Mouse (Mus musculus) macrophage (primary cell): ENCODE data around the gene Lrrc2. TPM values are rescaled to one million over a fixed set of nuclear protein-coding genes. Genes with fewer than 3 reads are reported as not detected.
A peak's percentile ranks its signal among the peaks of the same experiment; 100 is the strongest.

Experiments used
- H3K27ac ChIP-seq: fragments of 350-480 bp; formaldehyde crosslinking; 2 replicates; pipeline ENCODE4 v1.9.0; 2021
- H3K36me3 ChIP-seq: fragments of 350-480 bp; formaldehyde crosslinking; 2 replicates; pipeline ENCODE4 v1.9.0; 2021; ENCODE audit errors: inconsistent target
- H3K4me3 ChIP-seq: fragments of 350-480 bp; formaldehyde crosslinking; 2 replicates; pipeline ENCODE4 v1.9.0; 2021; ENCODE audit errors: inconsistent target
- H3K79me2 ChIP-seq: fragments of 350-480 bp; formaldehyde crosslinking; 2 replicates; pipeline ENCODE4 v1.9.0; 2021; ENCODE audit errors: inconsistent target
- WGBS: methylation state at CpG from one replicate; pipeline ENCODE4 v1.1.7; 2026; ENCODE audit warnings: inconsistent platforms; ENCODE audit not compliant: missing documents; 5-methylcytosine and 5-hydroxymethylcytosine counted together
- polyA plus RNA-seq: library from polyadenylated mRNA; stranded (reverse); fragments of 250-400 nt; gene quantifications from 3 replicates; pipeline ENCODE4 v1.2.4, GENCODE M21; 2018; ENCODE audit warnings: inconsistent platforms

Gene Lrrc2
- polyA plus RNA-seq, 1 experiment from 2014 or later = not detected

DNA sequence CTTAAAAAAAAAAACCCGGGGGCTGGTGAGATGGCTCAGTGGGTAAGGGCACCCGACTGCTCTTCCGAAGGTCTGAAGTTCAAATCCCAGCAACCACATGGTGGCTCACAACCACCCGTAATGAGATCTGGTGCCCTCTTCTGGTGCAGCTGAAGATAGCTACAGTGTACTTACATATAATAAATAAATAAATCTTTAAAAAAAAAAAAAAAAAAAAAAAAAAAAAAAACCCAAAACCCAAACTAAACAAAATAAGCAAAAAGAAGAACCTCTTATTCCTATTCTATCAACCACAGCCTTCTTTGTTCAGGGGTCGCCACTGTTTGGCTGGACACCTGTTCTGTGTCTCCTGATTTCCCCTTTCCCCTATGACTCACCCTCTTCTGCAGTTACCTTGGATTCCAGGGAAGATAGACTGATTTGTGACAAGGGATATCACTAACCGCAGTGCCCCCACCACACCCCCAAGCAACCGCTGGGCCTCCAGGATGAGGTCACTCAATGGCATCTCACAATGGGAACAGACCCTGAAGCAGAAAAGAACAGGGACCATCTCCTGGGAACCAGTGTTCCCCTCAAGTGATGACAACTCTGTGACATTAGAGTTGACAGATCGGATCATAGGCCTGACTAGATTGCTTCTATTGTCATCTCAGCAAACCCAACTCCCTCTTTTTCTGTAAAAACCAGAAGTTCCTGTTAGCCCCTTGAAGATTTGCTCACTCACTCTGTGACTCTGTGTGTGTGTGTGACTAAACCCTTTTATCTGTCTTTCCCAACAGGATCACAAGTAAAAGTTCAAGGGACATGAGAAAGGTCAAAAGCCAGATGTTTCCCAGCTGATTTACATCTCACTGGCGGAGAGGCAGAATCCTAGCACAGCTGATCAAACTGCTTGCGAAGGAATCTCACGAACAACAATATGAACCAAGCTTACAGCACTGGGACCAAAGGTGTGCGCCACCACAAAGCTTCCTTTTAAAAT is 13.5 kb upstream of the Lrrc2 start:
- Histone ChIP-seq H3K27ac (no peak overlapping the region), H3K79me2 (no peaks in the 10 kb centered on the region), H3K4me3 (no peak overlapping the region), H3K36me3 (no peaks in the 10 kb centered on the region)
- 81% methylated on average over 11 of the region's 12 CpGs for WGBS

DNA sequence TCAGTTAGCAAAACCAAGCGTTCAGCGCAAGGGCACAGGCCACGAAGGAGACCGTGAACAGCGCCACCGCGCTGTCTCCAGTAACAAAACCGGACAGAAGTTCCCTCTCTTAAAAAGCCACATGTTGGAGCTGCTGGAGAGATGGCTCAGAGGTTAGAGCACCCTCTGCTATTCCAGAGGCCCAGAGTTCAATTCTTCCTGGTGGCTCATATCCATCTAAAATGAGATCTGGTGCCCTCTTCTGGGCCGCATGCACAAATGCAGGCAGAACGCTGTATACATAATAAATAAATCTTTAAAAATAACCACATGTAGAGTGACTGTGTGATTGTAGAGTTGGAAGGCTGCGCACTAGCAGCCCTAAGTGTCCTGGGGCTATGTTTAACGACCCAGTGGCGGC is 7.1 kb upstream of the Lrrc2 start:
- WGBS = 55% methylated on average over 13 of the region's 13 CpGs
- Histone ChIP-seq H3K4me3 (no peak overlapping the region), H3K36me3 (no peaks in the 10 kb centered on the region), H3K27ac (no peak overlapping the region), H3K79me2 (no peaks in the 10 kb centered on the region)

DNA sequence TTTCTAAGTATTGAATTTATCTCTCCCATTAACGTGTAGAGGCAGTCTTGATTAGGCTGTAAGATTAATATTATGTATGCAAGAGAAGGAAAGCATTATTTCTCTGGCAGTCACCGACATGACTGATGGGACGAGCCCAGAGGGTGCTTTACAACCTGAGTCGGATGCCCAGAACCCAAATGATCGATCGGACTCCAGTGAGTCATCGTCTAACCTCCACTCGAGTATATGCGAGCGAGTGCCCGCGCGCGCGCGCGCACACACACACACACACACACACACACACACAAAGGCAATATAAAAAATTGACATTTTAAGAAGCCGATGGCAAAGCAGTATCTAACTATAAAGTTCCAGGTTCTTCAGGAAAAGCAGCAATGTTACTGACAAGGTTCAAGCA is 6.0 kb upstream of the Lrrc2 start:
- Histone ChIP-seq H3K4me3 (no peak overlapping the region), H3K27ac (no peak overlapping the region), H3K36me3 (no peaks in the 10 kb centered on the region), H3K79me2 (no peaks in the 10 kb centered on the region)
- WGBS = 49% methylated on average over 18 of the region's 18 CpGs

DNA sequence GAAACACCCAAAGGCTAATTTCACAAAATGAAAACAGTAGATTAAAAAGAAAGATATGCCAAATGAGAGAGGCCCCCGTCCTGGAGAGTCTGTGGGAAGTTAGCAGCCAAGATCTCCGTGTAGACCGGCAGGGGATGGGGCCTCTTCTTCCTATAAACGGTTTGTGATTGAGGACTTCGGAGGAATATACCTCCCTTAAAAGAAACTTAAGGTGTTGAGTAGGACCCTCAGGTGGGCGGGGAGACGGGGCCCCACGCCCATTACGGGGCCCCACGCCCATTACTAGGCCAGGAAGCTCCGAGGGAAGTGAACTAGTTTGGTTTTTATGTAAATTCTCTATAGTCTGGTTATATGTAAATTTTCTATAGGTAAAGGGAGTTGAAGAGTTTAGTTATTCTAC is 5.4 kb upstream of the Lrrc2 start, which contains the start of gene Tdgf1:
Gene Tdgf1 (minus strand): TSS at position 233 of the 400 bp plus-strand sequence.
- 43% methylated on average over 11 of the region's 11 CpGs for WGBS
- Histone ChIP-seq H3K27ac (no peak within 1 kb of the TSS), H3K4me3 (no peak within 1 kb of the TSS), H3K79me2 (no peaks in the 10 kb centered on the region), H3K36me3 (no peaks in the 10 kb centered on the region)

DNA sequence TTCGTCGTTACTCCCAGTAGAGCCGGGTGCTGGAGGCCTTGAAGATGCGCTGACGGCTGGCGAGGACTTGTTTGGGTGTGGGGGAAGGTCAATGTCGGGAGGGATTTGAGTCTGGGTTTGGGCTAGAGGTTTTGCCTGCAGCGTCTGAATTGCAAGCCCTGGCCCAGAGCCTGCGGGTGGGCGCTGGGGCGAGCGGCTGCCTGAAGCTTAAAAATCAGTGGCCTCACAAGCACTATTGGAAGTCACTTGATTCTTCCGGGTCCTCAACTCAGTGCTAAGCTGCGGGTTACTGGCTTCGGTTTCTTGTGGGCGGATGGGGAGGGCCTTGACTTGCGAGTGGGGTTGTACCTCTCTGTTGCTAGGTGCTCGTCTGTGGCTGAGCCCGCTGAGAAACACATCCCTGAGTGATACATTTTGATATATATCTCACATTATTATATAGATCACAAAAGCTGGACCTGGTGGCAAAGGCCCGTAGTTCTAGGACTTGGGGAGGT is 4.7 kb upstream of the Lrrc2 start:
- Histone ChIP-seq H3K27ac (no peak overlapping the region), H3K36me3 (no peaks in the 10 kb centered on the region), H3K79me2 (no peaks in the 10 kb centered on the region), H3K4me3 (no peak overlapping the region)
- WGBS = 47% methylated on average over 20 of the region's 20 CpGs

DNA sequence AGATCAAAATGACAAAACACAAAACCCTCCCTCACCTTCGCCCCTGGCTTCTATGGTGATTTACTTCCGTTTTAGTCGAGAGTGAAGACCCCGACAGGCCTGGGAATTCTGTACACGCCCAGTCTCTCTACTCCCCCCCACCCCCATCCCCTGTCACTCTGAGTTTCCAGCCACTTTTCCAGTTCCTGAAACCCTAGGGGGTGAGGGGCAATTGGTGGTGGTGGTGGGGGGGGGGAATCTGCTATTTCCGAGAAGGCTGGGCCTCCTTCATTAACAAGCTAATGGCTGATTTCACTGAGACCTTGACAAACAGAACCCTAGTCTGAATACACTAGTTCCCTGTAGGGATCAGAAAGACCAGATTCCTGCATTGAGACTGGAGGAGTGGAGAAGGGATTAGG is 4.1 kb upstream of the Lrrc2 start:
- H3K36me3 ChIP-seq = no peaks in the 10 kb centered on the region
- no peak overlapping the region for H3K4me3 ChIP-seq
- H3K79me2 ChIP-seq = no peaks in the 10 kb centered on the region
- no peak overlapping the region for H3K27ac ChIP-seq
- WGBS = 85% methylated on average over 6 of the region's 6 CpGs

DNA sequence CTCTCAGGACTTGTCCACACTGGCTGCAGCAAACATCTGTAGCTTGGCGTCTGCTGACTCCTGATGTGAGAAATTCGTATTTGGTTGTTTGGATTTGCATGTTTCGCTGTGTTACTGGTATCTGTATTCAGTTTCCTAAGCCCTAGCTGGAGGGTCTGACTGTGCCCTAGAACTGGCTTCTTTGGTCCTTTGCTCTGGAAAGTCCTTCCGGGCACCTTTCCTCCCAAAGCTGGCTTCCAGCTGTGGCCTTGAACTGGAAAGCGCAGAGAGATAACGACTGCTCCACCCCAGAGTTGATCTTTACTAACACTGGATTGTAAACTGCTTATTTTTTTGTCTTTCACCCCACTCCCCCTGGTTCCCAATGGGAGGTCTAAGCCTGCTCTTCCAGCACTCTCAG is 3.4 kb upstream of the Lrrc2 start:
- Histone ChIP-seq H3K36me3 (no peaks in the 10 kb centered on the region), H3K4me3 (no peak overlapping the region), H3K79me2 (no peaks in the 10 kb centered on the region), H3K27ac (no peak overlapping the region)
- WGBS = 95% methylated on average over 6 of the region's 6 CpGs

DNA sequence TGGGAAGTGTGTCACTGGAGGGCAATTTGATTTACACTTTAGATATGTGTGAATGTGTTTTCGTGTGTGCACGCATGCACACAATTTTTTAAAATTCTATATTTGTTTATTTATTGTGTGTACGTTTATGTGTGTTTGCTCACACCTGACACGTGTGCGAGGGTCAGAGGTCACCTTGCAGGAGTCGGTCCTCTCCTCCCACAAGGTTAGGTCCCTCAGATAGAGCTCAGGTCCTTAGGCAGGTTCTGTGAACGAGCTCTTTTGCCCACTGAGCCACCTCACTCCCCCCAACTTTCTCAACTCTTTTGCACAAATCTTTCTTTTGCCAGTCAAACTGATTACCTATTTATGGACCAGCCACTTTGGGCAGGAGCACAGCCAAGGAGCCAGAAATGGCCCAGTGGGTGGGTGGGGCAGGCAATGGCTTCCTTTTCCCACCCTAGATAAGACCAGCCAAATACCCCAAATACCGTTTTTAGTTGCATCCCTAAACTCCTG is 2.5 kb upstream of the Lrrc2 start:
- Histone ChIP-seq H3K27ac (no peak overlapping the region), H3K4me3 (no peak overlapping the region), H3K79me2 (no peaks in the 10 kb centered on the region), H3K36me3 (no peaks in the 10 kb centered on the region)
- 90% methylated on average over 8 of the region's 8 CpGs for WGBS

DNA sequence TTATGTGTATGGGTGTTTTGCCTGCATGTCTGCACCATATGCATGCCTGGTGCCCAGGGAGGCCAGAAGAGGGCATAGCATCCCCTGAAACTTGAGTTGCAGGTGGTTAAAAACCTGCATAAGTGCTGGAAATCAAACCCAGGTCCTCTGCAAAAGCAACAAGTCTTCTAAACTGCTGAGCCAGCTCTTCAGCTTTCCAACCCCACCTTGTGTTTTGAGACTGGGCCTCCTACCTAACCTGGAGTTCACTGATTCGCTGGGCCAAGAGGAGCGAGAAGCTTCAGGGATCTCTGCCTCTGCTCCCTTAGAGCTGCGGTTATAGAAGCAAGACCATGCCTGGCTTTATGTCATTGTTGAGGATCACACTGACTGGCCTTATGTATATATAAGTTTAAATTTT is 1.2 kb upstream of the Lrrc2 start:
- no peaks in the 10 kb centered on the region for H3K36me3 ChIP-seq
- WGBS = 100% methylated on average over 3 of the region's 3 CpGs
- H3K4me3 ChIP-seq = no peak overlapping the region
- no peaks in the 10 kb centered on the region for H3K79me2 ChIP-seq
- no peak overlapping the region for H3K27ac ChIP-seq

DNA sequence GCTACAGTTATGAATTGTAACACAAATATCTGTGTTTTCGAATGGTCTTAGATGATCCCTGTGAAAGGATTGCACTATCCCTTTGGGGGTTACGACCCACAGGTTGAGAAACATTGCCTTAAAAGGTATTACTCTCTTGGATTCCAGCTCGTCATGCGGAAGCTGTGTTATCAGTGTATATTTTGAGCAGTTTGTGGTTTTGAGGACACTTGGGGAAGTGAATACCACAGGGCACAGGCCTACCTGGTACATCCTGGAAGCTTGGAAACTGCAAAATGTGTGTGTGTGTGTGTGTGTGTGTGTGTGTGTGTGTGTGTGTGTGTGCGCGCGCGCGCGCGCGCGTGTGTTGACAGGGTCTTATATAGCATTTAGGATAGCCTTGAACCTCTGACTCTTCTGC is 521 bp downstream of the Lrrc2 start:
- WGBS = 81% methylated on average over 13 of the region's 13 CpGs
- no peak overlapping the region for H3K27ac ChIP-seq
- no peaks in the 10 kb centered on the region for H3K79me2 ChIP-seq
- no peaks in the 10 kb centered on the region for H3K36me3 ChIP-seq
- no peak overlapping the region for H3K4me3 ChIP-seq

DNA sequence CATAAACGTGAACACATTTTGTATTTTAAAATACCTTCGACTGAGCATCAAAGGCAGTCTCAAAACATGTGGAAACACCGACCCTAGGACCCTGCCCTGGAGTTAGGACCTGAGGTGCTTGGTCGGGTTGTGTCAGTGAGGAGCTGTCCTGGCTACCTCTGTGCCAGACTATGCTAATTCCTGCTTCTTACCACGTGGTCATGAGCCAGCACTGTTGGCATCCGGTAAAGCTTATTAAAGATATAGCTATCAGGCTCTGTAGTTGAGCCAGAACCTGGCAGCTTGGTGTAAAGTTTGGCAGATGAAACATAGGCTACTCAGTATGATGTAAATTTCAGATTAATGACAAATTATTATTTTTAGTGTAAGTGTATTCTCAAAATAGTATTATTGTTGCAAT is 1.1 kb downstream of the Lrrc2 start:
- Histone ChIP-seq H3K79me2 (no peaks in the 10 kb centered on the region), H3K27ac (no peak overlapping the region), H3K4me3 (no peak overlapping the region), H3K36me3 (no peaks in the 10 kb centered on the region)
- WGBS = 42% methylated on average over 6 of the region's 6 CpGs

DNA sequence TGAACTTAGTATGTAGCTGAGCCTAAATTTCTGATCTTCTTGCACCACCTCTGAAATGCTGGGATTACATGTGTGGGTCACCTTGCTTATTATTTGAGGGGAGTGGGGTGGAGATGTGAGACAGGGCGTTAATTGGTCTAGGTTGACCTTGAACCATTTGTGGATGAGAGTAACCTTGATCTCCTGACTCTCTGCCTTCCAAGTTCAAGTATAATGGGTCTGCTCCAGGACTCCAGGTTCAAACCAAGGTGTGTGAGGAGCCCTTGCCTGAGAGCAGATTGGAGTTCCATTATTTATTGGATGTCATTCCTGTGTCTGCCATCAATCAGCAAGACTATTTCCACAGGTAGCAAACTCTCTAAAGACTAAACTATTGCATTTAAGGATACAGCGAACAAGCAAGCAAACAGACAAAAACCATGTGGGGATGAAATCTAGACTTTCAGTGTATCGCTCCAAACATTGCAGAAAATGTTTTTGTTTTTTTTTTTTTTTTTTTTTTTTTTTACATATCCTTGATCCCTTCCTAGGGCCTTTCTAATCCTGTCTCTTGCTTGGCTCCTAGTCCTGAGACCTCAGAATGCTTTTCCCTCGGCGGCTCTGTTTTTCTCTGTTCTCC is 1.7 kb downstream of the Lrrc2 start:
- Histone ChIP-seq H3K27ac (no peak overlapping the region), H3K79me2 (no peaks in the 10 kb centered on the region), H3K36me3 (no peaks in the 10 kb centered on the region), H3K4me3 (no peak overlapping the region)
- 63% methylated on average over 5 of the region's 5 CpGs for WGBS

DNA sequence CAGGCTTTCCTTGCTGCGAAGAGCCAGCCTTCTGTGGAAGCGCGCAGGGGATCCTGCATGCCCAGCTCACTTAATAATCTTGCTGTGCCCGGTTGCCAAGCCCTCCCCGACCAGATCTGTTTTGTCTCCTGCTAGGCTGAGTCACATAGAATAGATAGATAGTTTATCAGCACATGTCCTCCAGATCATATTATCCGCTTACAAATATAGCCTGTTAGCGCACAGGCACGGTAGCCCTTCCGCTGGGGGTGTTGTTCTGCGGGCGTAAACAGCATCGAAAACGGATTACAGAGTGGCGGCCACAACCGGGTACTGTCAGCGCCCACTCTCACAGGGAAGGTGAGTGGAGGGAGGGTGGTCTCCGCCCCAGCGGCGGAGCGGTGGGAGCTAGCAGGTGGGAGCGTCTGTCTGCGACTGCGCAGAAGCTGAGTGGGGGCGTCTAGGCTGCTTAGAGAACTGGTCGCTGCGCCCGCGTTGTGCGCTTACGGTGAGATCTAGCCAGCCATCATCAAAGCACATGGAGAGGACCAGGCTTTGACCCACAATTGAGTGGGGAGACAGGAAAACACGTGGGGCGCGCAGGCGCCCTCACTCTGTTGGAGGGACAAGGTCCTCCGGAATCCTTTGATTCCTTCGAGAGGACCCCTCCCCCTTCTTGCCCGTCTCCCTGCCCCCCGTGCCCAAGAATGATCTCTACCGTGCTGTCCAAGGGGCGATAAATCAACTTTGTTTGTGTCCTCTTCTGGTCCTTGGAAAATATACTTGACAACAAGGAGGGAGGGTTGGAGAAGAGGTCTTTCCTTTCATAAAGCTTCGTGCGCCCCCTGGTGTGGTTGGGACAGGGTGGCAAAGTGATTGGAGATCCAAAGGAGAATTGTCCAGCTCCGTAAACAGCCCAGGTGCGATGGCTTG is 2.5 kb downstream of the Lrrc2 start:
- no peak overlapping the region for H3K27ac ChIP-seq
- H3K36me3 ChIP-seq = no peaks in the 10 kb centered on the region
- H3K4me3 ChIP-seq = peak overlapping the region; percentile 8; the same call in 1 of the 2 replicates
- 8% methylated on average over 43 of the region's 44 CpGs for WGBS
- no peaks in the 10 kb centered on the region for H3K79me2 ChIP-seq
